Mouse (Mus musculus) lung, embryonic 14.5 days (tissue): ENCODE measurements around the gene Yif1b. TPM values are rescaled to one million over a fixed set of nuclear protein-coding genes. Genes with fewer than 3 reads are reported as not detected.

ENCODE experiments used
- ATAC-seq: fragments of 200-750 bp; cut with Nextera tagmentation; 2 replicates; pipeline ENCODE4 v1.8.0; 2017; ENCODE audit warnings: mild to moderate bottlenecking, moderate TSS enrichment, moderate library complexity; ENCODE audit not compliant: insufficient read depth
- DNase-seq: peaks from one replicate; pipeline ENCODE4 v3.0.0-alpha.2; 2015
- H3K27ac ChIP-seq: fragments of 300-500 bp; sonication (generic); 2 replicates; pipeline ENCODE4 v1.5.1; 2014; ENCODE audit warnings: low read depth, mild to moderate bottlenecking, moderate library complexity
- H3K27me3 ChIP-seq: fragments of 300-500 bp; sonication (generic); 2 replicates; pipeline ENCODE4 v1.6.1; 2014; ENCODE audit warnings: low read length, control low read depth; ENCODE audit not compliant: insufficient read depth
- H3K36me3 ChIP-seq: fragments of 300-500 bp; sonication (generic); 2 replicates; pipeline ENCODE4 v1.6.1; 2014; ENCODE audit warnings: control low read depth; ENCODE audit not compliant: insufficient read depth
- H3K4me1 ChIP-seq: fragments of 300-500 bp; sonication (generic); 2 replicates; pipeline ENCODE4 v1.6.1; 2014; ENCODE audit warnings: antibody characterized with exemption, control low read depth; ENCODE audit not compliant: insufficient read depth
- H3K4me2 ChIP-seq: fragments of 300-500 bp; sonication (generic); 2 replicates; pipeline ENCODE4 v1.6.1; 2014; ENCODE audit warnings: mild to moderate bottlenecking
- H3K4me3 ChIP-seq: fragments of 300-500 bp; sonication (generic); 2 replicates; pipeline ENCODE4 v1.5.1; 2014; ENCODE audit warnings: low read depth, low read length
- H3K9ac ChIP-seq: fragments of 300-500 bp; sonication (generic); 2 replicates; pipeline ENCODE4 v1.6.1; 2014
- H3K9me3 ChIP-seq: fragments of 300-500 bp; sonication (generic); 2 replicates; pipeline ENCODE4 v1.6.1; 2016; ENCODE audit warnings: low read depth, low read length, control low read depth
- CTCF ChIP-seq: IDR thresholded peaks from 2 replicates; pipeline ENCODE4 v1.5.1; 2016; ENCODE audit warnings: antibody characterized with exemption, low read depth
- WGBS: fragments of 180-500 bp; shearing (Covaris S2); extraction: QIAGEN DNeasy Blood & Tissue Kit; methylation state at CpG from one replicate; pipeline ENCODE4 v1.1.7; 2014; 5-methylcytosine and 5-hydroxymethylcytosine counted together
- polyA plus RNA-seq: library from polyadenylated mRNA; unstranded; fragments of >200 nt; fragmentation: Nextera tagmentation; extraction: Ambion mirVana; gene quantifications from 2 replicates; pipeline ENCODE4 v1.2.1, GENCODE M21; 2014

Yif1b gene
- polyA plus RNA-seq, 1 experiment from 2014 or later: 123 TPM

GRCm38 (mm10) chr7:29270445-29270844 is 32.3 kb downstream of the Yif1b start:
- no peaks in the 10 kb centered on the region for H3K36me3 ChIP-seq
- H3K4me1 ChIP-seq: peaks cover 12% of the 10 kb centered on the region; the same call in 1 of the 2 replicates
- DNase-seq (no peak), ATAC-seq (no peak)
- H3K4me2 ChIP-seq: no peak overlapping the region
- no peaks in the 10 kb centered on the region for H3K27me3 ChIP-seq
- WGBS: 77% methylated on average over 4 of the region's 4 CpGs
- H3K9me3 ChIP-seq: no peaks in the 10 kb centered on the region
- no peak overlapping the region for H3K27ac ChIP-seq
- no peak overlapping the region for H3K4me3 ChIP-seq
- no peak for TF ChIP-seq CTCF
- no peak overlapping the region for H3K9ac ChIP-seq

- 39% methylated on average over 8 of the region's 8 CpGs for WGBS
- Histone ChIP-seq H3K36me3 (no peaks in the 10 kb centered on the region), H3K9me3 (no peaks in the 10 kb centered on the region), H3K27me3 (no peaks in the 10 kb centered on the region), H3K4me3 (no peak overlapping the region), H3K4me2 (no peak overlapping the region), H3K27ac (peak overlapping the region; percentile 61; the same call in 1 of the 2 replicates), H3K9ac (no peak overlapping the region), H3K4me1 (peaks cover 12% of the 10 kb centered on the region; the same call in 1 of the 2 replicates)
- TF ChIP-seq CTCF: no peak
- ATAC-seq: peak; percentile 61; the same call in 1 of the 2 replicates
- DNase-seq: peak; percentile 67
These were observed 33.7 kb downstream of the Yif1b start for GRCm38 (mm10) chr7:29271687-29272465.

- Histone ChIP-seq H3K4me2 (no peak overlapping the region), H3K27ac (no peak overlapping the region), H3K4me3 (no peak overlapping the region), H3K9me3 (no peaks in the 10 kb centered on the region), H3K36me3 (no peaks in the 10 kb centered on the region), H3K27me3 (peaks cover 19% of the 10 kb centered on the region), H3K9ac (no peak overlapping the region), H3K4me1 (peaks cover 4% of the 10 kb centered on the region; the same call in 1 of the 2 replicates)
- no peak for ATAC-seq
- DNase-seq: peak; percentile 22
- no peak for TF ChIP-seq CTCF
- WGBS: 65% methylated on average over 5 of the region's 5 CpGs
These were observed 38.6 kb downstream of the Yif1b start for GRCm38 (mm10) chr7:29276715-29277114.

GRCm38 (mm10) chr7:29277510-29277909 is 39.4 kb downstream of the Yif1b start:
- whole genome bisulfite sequencing: 73% methylated on average over 4 of the region's 4 CpGs
- Histone ChIP-seq H3K9me3 (no peaks in the 10 kb centered on the region), H3K27me3 (peaks cover 26% of the 10 kb centered on the region), H3K27ac (no peak overlapping the region), H3K4me2 (no peak overlapping the region), H3K4me1 (no peaks in the 10 kb centered on the region), H3K36me3 (no peaks in the 10 kb centered on the region), H3K4me3 (no peak overlapping the region), H3K9ac (no peak overlapping the region)
- DNase-seq (no peak), ATAC-seq (no peak)
- TF ChIP-seq CTCF: no peak

- no peak for TF ChIP-seq CTCF
- H3K36me3 ChIP-seq: no peaks in the 10 kb centered on the region
- peak overlapping the region; percentile 92; the same call in 1 of the 2 replicates for H3K4me2 ChIP-seq
- H3K9me3 ChIP-seq: no peaks in the 10 kb centered on the region
- H3K4me1 ChIP-seq: no peaks in the 10 kb centered on the region
- no peak overlapping the region for H3K27ac ChIP-seq
- no peak for ATAC-seq
- no peak overlapping the region for H3K9ac ChIP-seq
- no peak for DNase-seq
- peaks cover 29% of the 10 kb centered on the region for H3K27me3 ChIP-seq
- no peak overlapping the region for H3K4me3 ChIP-seq
These were observed 41.1 kb downstream of the Yif1b start for GRCm38 (mm10) chr7:29279261-29279660.

GRCm38 (mm10) chr7:29279924-29280323 is 41.8 kb downstream of the Yif1b start:
- TF ChIP-seq CTCF: no peak
- Histone ChIP-seq H3K4me2 (peak overlapping the region; percentile 92), H3K4me3 (peak overlapping the region; percentile 58), H3K9ac (peak overlapping the region; percentile 16; the same call in 1 of the 2 replicates), H3K9me3 (no peaks in the 10 kb centered on the region), H3K4me1 (no peaks in the 10 kb centered on the region), H3K36me3 (no peaks in the 10 kb centered on the region), H3K27ac (0 out of 2 replicates have a peak overlapping the region, but pooled peaks have one; percentile 6), H3K27me3 (peaks cover 29% of the 10 kb centered on the region)
- DNase-seq (no peak), ATAC-seq (no peak)
- WGBS: 52% methylated on average over 8 of the region's 8 CpGs

- ATAC-seq: no peak
- no peak overlapping the region for H3K27ac ChIP-seq
- H3K4me3 ChIP-seq: peak overlapping the region; percentile 58
- no peaks in the 10 kb centered on the region for H3K9me3 ChIP-seq
- peak overlapping the region; percentile 64 for H3K9ac ChIP-seq
- no peaks in the 10 kb centered on the region for H3K36me3 ChIP-seq
- DNase-seq: no peak
- no peaks in the 10 kb centered on the region for H3K4me1 ChIP-seq
- H3K27me3 ChIP-seq: peaks cover 29% of the 10 kb centered on the region
- H3K4me2 ChIP-seq: peak overlapping the region; percentile 92
- TF ChIP-seq CTCF: no peak
- 12% methylated on average over 13 of the region's 13 CpGs for whole genome bisulfite sequencing
These were observed 42.7 kb downstream of the Yif1b start for GRCm38 (mm10) chr7:29280801-29281200.
